8 mouse cellular contexts compared by ENCODE assay signal in the genomic region with DNA sequence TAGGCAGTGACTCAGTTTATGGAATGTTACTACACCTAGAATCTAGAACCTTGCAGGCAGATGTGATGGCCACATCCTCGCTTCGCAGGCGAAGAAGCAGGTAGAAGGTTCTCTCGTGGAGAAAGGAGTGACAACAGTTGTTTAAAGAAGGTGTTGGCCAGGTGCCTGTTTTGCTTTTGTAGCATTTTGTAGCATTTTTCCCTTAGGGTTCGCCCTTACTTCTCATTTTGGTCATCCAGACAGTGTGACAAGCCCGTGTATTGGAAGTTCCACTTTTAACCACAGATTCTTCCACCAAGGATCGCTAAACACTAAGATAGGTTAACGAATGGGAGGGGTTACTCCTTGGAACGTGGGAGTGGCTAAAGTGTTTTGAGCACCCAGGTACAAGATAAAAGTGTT. TPM values are rescaled to one million over a fixed set of nuclear protein-coding genes. Genes with fewer than 3 reads are reported as not detected.
DNase-seq lines count a peak whose midpoint lies in the region; ATAC-seq and TF ChIP-seq lines count a peak whose summit lies in the region.

No protein-coding gene starts in this region.

- no peaks in the 10 kb centered on the region for H3K9me3 ChIP-seq in heart, embryonic 16.5 days (replicated peaks; ENCODE audit: control insufficient read depth, low read length)
- H3K9me3 ChIP-seq in G1E (replicated peaks) = no peaks in the 10 kb centered on the region
- no peaks in the 10 kb centered on the region for H3K9me3 ChIP-seq in forebrain, postnatal 0 days (ENCODE audit: low read length)

- no peak for TF ChIP-seq CTCF in G1E (IDR thresholded peaks at IDR 0.05; ENCODE audit: low read depth, low read length)
- TF ChIP-seq CTCF in forebrain, postnatal 0 days (IDR thresholded peaks at IDR 0.05; ENCODE audit: low read depth) = no peak

- peak overlapping the region; percentile 93 for H3K9ac ChIP-seq in heart, embryonic 16.5 days (ENCODE audit: low read length)
- H3K9ac ChIP-seq in forebrain, postnatal 0 days = peak overlapping the region; percentile 83

- 33% methylated on average over 9 of the region's 9 CpGs for WGBS in heart, embryonic 16.5 days
- WGBS in forebrain, postnatal 0 days = 11% methylated on average over 9 of the region's 9 CpGs
- 5% methylated on average over 9 of the region's 9 CpGs for WGBS in macrophage (ENCODE audit: missing documents)

- H3K4me3 ChIP-seq in heart, embryonic 16.5 days (ENCODE audit: low read length) = peak overlapping the region; percentile 79
- H3K4me3 ChIP-seq in G1E (ENCODE audit: low read depth, low read length) = peak overlapping the region; percentile 92
- H3K4me3 ChIP-seq in forebrain, postnatal 0 days (ENCODE audit: low read depth, low read length) = peak overlapping the region; percentile 73
- H3K4me3 ChIP-seq in macrophage (ENCODE audit: inconsistent target) = peak overlapping the region; percentile 82

- peaks cover 59% of the 10 kb centered on the region for H3K79me2 ChIP-seq in macrophage (ENCODE audit: inconsistent target)

- no peak for DNase-seq in heart, adult 8-10 months (ENCODE audit: low spot score)
- no peak for DNase-seq in G1E (ENCODE audit: low spot score)
- peak; percentile 24 for DNase-seq in forebrain, postnatal 0 days
- DNase-seq in right cerebral cortex, postnatal 36 days (ENCODE audit: low spot score in 2 of 2) = no peak
- no peak for DNase-seq in layer of hippocampus, adult 11-12 months (ENCODE audit: low spot score)
- no peak for DNase-seq in left cerebral cortex, adult 8-10 months (ENCODE audit: low spot score in 2 of 2)

- ATAC-seq in heart, embryonic 16.5 days (replicated peaks; ENCODE audit: extremely low read depth, insufficient read depth, low FRiP score) = no peak
- no peak for ATAC-seq in G1E (ENCODE audit: extremely low read depth, insufficient number of reproducible peaks, low FRiP score, poor library complexity, severe bottlenecking)
- no peak for ATAC-seq in forebrain, postnatal 0 days

- H3K36me3 ChIP-seq in heart, embryonic 16.5 days (ENCODE audit: control insufficient read depth, insufficient read depth) = no peaks in the 10 kb centered on the region
- H3K36me3 ChIP-seq in G1E (replicated peaks) (peaks cover 46% of the 10 kb centered on the region), macrophage (ENCODE audit: inconsistent target) (no peaks in the 10 kb centered on the region)
- no peaks in the 10 kb centered on the region; the same call in 1 of the 2 replicates for H3K36me3 ChIP-seq in forebrain, postnatal 0 days (ENCODE audit: insufficient read depth)

- no peaks in the 10 kb centered on the region for H3K27me3 ChIP-seq in heart, embryonic 16.5 days (ENCODE audit: control insufficient read depth, insufficient read depth, low read length)
- no peaks in the 10 kb centered on the region for H3K27me3 ChIP-seq in G1E (ENCODE audit: insufficient read depth, low read length)
- H3K27me3 ChIP-seq in forebrain, postnatal 0 days (ENCODE audit: insufficient read depth, low read length) = no peaks in the 10 kb centered on the region

- H3K4me1 ChIP-seq in heart, embryonic 16.5 days (ENCODE audit: control insufficient read depth, insufficient read depth, low read length) = peaks cover 24% of the 10 kb centered on the region
- H3K4me1 ChIP-seq in G1E (ENCODE audit: insufficient read depth, low read depth, low read length) = peaks cover 79% of the 10 kb centered on the region
- peaks cover 27% of the 10 kb centered on the region for H3K4me1 ChIP-seq in forebrain, postnatal 0 days (ENCODE audit: insufficient read depth)

- peak overlapping the region; percentile 91 for H3K4me2 ChIP-seq in heart, embryonic 16.5 days (ENCODE audit: low read depth, low read length)
- H3K4me2 ChIP-seq in forebrain, postnatal 0 days (ENCODE audit: low read depth) = peak overlapping the region; percentile 60

- no peak overlapping the region for H3K27ac ChIP-seq in heart, embryonic 16.5 days (ENCODE audit: low read length)
- no peak overlapping the region; the same call in 1 of the 2 replicates for H3K27ac ChIP-seq in forebrain, postnatal 0 days (ENCODE audit: low read depth, low read length)
- H3K27ac ChIP-seq in macrophage = peak overlapping the region; percentile 76

RNA-seq across cellular contexts. Expression of gene Srebf2, which starts 1.5 kb away (rescaled TPM):
- 91.6 and 92.0 TPM in 2 replicates for polyA plus RNA-seq in heart, embryonic 16.5 days (2015; fragmentation: Nextera tagmentation; extraction: Ambion mirVana)
- 10 to 100 TPM; 20.0 to 25.1 (median 21.6) TPM for total RNA-seq in heart, adult 8-10 months (2022)
- total RNA-seq in G1E (2014; fragmentation: Nextera tagmentation) (97.6 and 164 TPM in 2 replicates), G1E (2017) (42.5 and 48.5 TPM in 2 replicates)
- polyA plus RNA-seq in G1E (2012) (440 and 648 TPM in 2 replicates), macrophage (2018) (41.2 to 100 TPM (median 69.4 TPM) in 3 replicates)
- total RNA-seq in forebrain, postnatal 0 days (2014; rRNA removed) = 121 and 171 TPM in 2 replicates
- 147 and 193 TPM in 2 replicates for polyA plus RNA-seq in forebrain, postnatal 0 days (2015; fragmentation: Nextera tagmentation; extraction: Ambion mirVana)
- total RNA-seq in macrophage (2018; cell fraction: chromatin; rRNA removed) = 100 to 1,000 TPM in 14 of 26 experiments, 10 to 100 TPM in 12; 60.9 to 181 (median 103) TPM
- 100 to 1,000 TPM in 9 of 26 experiments, 10 to 100 TPM in 17; 64.9 to 127 (median 91.5) TPM for total RNA-seq in macrophage (2018; cell fraction: cytosol; rRNA removed)
- 100 to 1,000 TPM in 23 of 26 experiments, 10 to 100 TPM in 3; 88.9 to 183 (median 130) TPM for total RNA-seq in macrophage (2018; cell fraction: nucleus; rRNA removed)
- total RNA-seq in left cerebral cortex, adult 8-10 months (2022) = 100 to 1,000 TPM; 204 to 229 (median 207) TPM

RNA-seq across cellular contexts. Expression of gene Ccdc134, which starts 20.8 kb away (rescaled TPM):
- 9.9 and 11.7 TPM in 2 replicates for polyA plus RNA-seq in heart, embryonic 16.5 days (2015; fragmentation: Nextera tagmentation; extraction: Ambion mirVana)
- 1 to 10 TPM; 3.5 to 4.5 (median 4.2) TPM for total RNA-seq in heart, adult 8-10 months (2022)
- total RNA-seq in G1E (2014; fragmentation: Nextera tagmentation) (9.0 and 16.7 TPM in 2 replicates), G1E (2017) (29.7 and 31.7 TPM in 2 replicates)
- polyA plus RNA-seq in G1E (2012) (5.5 and 13.9 TPM in 2 replicates), macrophage (2018) (6.6 to 13.4 TPM (median 7.9 TPM) in 3 replicates)
- total RNA-seq in forebrain, postnatal 0 days (2014; rRNA removed) = 13.0 and 14.7 TPM in 2 replicates
- 6.7 and 6.8 TPM in 2 replicates for polyA plus RNA-seq in forebrain, postnatal 0 days (2015; fragmentation: Nextera tagmentation; extraction: Ambion mirVana)
- 10 to 100 TPM in 25 of 26 experiments, 1 to 10 TPM in 1; 4.4 to 84.1 (median 43.3) TPM for total RNA-seq in macrophage (2018; cell fraction: chromatin; rRNA removed)
- 10 to 100 TPM in 11 of 26 experiments, 1 to 10 TPM in 15; 3.4 to 15.5 (median 9.1) TPM for total RNA-seq in macrophage (2018; cell fraction: cytosol; rRNA removed)
- 10 to 100 TPM in 25 of 26 experiments, 1 to 10 TPM in 1; 5.5 to 72.4 (median 31.5) TPM for total RNA-seq in macrophage (2018; cell fraction: nucleus; rRNA removed)
- 10 to 100 TPM in 1 of 4 experiments, 1 to 10 TPM in 3; 8.1 to 11.8 (median 9.0) TPM for total RNA-seq in left cerebral cortex, adult 8-10 months (2022)
